Mouse (Mus musculus) adrenal gland, postnatal 4 days (tissue): Measurements from ENCODE around the gene Kcnq4. TPM values are rescaled to one million over a fixed set of nuclear protein-coding genes. Genes with fewer than 3 reads are reported as not detected.

ENCODE experiments used
- DNase-seq, 2 experiments: peaks; one replicate each; pipeline ENCODE4 v3.0.0; 2021 to 2022; ENCODE audit warnings: low spot score in 2 of 2, mixed read lengths in 2 of 2
- total RNA-seq, 2 experiments: library from RNA; stranded (reverse); gene quantifications; 2 replicates each; pipeline ENCODE4 v1.2.3; 2021

Gene Kcnq4
- total RNA-seq, 2 experiments from 2014 or later, result 5.6 to 6.5 TPM

DNA sequence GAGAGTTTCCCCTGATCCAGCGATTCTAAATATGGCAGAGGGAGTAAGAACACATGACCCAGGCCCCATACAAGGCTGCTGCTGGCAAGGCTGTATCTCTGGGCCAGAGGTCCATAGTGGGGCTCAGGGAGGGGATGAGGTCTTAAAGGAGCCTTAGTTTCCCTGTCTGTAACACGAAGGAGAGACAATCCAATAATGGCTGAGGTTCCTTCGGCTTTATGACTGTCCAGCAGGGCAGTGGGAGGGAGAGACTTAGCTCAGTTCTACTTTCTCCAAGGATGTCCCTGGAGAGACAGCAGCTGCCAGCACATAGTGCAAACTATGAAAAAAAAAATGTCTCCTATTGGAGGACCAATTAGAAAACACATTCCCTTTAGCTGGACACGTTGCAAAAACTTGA, 22.2 kb downstream of the Kcnq4 start:
- no peak for DNase-seq

DNA sequence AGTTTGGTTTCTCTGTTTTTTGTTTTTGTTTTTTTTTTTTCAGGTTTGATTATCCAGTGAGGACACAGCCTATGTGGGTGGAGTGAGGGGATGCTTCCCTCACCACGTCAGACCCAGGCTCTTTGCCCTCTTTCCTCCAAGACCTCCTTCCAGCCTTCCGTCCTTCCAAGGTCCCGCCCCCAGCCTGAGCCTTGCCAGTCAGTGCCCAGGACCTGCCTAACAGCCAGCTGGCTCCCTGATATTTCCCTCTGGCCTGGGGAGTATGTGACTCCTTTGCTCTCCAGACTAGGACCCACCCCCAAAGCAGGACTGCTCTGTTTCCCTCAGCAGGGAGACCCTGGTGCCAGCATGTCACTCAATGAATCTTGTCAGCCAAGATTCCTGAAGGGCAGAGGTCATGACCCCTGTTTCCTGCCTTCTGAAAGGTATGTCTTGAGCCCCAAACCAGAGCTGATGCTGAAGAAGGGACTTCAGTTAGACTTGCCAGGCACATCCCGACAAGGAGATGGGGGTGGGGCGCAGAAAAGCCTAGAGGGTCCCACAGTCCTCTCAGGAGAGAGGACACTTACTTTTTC, 22.8 kb downstream of the Kcnq4 start:
- no peak for DNase-seq

DNA sequence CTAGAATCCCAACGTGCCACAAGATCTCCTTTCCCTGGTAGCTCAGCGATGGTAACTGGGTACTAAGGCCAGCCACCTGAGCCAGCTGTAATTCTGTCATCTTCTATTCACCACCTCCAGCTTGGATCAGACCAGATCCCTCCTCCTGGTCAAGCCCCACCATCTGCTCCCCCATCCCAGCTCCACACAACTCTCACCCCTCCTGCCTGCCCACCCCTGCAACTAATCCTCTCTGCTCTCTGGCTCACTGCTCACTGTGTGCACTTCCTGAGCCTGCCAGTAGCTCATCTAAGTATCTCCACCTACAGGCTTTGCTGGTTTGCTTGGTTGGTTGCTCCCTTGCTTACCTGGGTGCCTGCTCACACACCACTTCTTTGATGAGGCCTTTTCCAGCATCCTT, 26.8 kb downstream of the Kcnq4 start:
- no peak for DNase-seq

DNA sequence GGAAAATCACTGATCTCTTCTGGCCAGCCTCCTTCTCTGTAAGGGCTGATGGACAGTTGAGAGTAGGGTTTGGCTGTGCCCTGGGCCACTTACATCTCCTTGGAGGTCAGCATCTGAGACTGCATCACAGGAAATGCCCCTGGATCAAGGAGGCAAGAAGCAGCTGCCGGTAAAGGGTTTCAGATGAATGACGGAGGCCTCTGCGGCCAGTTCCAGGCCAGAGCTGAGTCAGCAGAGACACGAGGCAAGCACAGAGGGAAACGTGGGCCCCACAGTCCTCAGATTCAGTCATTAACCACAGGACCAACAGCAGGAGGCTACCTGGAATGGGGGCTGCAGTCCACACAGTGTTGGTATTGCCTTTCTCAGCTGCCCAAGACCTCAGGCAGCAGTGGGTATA, 29.3 kb downstream of the Kcnq4 start:
- no peak for DNase-seq

DNA sequence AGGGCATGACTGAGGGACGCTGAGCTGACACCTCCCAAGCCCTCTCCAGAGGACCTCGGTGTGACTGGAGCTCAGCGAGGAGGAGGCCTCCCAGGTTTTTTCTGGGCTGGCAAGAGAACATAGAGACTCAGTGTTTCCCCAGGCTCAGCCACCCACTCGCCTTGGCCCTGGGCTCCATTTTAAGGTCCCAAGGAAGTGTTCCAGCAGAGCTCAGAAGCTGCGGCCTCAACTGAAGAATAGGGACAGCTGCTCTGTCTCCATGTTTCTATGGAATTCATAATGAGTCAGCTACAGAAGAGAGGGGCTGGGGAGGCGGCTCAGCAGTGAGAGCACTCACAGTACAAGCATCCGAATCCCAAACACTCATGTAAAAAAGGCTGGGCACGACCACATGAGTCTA, 30.8 kb downstream of the Kcnq4 start:
- no peak for DNase-seq

DNA sequence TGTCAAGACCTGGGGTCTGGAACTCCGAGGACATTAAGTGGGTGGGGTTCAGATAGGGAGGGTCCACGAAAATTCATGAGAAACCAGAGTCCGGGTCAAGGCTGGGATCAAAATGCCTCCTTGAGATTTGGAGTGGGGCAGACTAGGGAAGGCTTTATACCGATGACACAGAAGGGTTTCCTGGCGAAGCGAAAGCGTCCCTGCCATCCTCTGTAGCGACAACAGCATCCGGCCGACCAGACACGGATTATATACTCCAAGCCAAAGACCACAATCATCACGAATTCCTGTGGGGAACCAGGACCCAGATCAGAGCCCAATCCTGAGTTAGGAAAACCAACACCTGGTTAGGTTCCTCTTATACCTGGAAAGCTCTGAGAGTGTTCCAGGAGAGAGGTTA, 31.6 kb downstream of the Kcnq4 start:
- no peak for DNase-seq

DNA sequence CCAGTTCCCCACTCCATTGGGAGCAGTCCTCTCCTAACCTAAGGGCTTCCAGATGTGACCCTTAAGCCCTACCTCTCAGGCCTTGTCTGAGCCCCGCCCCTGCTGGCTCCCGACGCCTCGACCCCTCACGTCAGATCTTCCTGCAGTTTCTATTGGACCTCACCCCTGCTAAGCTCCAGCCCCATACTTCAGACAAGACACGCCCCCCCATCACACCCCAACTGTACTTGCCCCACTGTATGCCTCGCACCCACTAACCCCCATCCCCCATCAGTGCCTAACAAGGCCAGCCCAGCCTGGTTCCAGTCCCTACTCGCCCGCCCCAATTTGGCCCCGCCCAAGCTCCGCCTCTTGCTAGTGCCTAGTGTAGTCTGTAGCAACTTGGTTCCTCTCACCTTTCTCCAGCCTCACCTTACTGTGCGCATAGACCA, 32.3 kb downstream of the Kcnq4 start:
- DNase-seq, result peak in 1 of 2 experiments; percentile 21

DNA sequence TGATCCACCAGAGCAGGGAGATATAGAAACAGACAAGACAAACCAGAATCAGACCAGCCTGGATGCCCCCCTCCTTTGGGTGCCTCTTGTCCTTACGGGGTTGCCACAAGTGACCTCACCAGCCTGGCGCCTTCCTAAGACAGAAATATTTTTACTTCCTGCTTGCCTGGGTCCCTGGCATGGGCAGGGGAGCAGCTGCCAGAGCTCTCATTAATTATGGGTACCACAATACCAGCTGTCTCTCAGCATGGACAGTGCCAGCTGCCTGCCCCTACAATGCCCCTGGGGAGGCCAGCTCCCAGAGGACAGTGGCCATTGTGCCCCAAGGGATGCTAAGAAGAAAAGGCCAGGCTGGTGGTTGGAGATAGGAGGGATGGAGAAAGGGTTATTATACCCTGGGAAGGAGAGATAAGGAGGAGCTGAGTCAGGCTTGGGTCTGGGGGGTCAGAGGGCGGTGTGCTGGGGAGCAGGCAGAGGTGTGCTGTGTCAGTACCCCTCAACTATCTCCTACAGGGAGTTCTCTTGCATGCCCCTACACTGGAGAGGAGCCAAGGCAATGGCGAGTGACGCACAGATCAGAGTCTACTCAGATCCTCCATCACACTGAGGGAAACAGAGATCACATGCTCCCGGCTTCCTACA, 34.4 kb downstream of the Kcnq4 start:
- no peak for DNase-seq

DNA sequence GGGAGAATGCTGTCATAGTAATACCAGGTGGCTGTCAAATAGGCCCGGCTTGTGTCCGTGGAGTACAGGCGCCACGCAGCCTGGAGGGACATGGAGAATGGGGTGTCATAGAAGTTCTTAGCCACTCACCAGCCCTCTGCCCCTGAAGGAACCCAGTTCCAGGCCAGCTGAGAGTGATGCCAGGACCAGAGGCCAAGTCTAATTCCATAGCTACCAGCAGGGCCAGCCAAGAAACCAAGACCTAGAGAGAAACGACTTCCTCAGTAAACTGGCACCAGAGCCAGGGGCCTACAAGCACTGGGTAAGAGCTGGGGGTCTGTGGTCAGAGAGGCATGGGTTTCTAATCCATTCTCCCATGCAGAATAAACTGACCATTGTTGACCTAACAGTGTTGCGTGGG, 35.4 kb downstream of the Kcnq4 start:
- DNase-seq, result no peak

DNA sequence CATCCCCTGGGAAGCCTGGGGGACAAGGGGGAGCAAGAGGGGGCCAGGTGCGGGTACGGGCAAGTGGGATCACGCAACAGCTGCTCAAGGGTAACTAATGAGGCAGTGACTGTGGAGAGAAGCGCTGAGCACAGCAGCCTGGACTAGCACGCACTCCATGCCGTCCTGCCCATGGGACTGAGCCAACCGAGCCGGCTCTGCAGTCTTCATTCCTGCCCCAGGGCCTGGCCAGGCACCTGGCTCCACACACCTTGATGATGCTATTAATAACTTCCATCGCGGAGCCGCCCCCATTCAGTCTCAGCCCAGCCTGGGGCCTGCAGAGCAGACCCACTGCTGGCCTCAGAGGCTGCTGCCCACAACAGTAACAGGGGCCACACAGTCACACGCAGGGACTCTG, 36.2 kb downstream of the Kcnq4 start:
- no peak for DNase-seq

DNA sequence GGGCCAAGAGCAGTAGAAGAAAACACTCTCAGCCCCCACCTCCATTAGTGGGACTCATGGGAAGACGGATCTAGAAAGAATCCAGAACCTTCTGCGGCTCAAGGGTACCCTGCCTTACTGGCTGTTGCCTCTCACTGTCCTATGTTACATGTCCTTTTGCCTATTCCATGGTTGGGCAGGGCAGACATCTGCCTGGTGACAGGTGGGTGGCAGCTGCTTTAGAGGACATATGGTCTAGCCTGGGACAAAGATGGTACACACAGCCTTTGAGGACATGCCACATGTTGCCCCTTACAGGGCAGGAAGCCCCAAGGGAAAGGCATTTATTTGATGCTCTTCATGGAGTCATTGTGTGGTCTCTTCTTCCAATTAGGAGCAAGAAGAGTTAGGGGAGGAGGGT, 45.9 kb downstream of the Kcnq4 start:
- no peak for DNase-seq

DNA sequence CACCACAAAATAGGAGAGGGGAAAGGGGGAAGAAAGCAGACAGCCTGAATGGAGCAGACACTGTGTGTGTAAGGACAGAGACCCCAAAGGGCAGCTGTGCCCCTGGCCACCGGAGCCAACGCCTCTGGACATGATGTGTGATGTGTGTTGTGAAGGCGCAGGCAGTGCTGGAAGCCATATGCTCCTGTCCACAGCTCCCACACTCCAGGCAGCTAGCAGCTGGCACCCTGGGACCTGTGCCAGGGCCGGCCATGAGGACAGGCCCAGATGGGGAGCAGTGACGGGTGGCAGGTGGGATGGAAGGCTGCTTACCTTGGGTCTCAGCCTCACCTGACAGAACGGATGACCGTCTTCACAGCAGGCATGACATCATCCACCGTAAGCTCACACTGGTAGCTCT, 46.4 kb downstream of the Kcnq4 start:
- no peak for DNase-seq

DNA sequence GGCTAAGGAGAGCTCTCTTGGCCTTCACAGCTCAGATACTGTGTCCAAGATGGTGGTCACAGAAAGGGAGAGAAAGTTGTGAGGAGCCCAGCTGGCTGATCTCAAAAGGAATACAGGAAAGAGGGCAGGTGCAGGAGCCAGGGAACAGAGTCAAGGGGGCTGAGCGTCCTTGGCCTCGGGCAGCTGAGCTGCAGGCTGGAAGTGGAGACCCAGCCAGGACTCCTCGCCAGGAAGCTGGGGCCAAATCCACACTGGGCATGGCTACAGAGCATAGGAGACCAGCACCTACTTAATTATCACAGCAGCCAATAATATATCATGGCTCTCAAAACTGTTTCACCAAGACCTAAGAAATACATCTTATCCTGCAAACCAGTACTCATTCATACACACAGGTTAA, 47.2 kb downstream of the Kcnq4 start:
- no peak for DNase-seq

DNA sequence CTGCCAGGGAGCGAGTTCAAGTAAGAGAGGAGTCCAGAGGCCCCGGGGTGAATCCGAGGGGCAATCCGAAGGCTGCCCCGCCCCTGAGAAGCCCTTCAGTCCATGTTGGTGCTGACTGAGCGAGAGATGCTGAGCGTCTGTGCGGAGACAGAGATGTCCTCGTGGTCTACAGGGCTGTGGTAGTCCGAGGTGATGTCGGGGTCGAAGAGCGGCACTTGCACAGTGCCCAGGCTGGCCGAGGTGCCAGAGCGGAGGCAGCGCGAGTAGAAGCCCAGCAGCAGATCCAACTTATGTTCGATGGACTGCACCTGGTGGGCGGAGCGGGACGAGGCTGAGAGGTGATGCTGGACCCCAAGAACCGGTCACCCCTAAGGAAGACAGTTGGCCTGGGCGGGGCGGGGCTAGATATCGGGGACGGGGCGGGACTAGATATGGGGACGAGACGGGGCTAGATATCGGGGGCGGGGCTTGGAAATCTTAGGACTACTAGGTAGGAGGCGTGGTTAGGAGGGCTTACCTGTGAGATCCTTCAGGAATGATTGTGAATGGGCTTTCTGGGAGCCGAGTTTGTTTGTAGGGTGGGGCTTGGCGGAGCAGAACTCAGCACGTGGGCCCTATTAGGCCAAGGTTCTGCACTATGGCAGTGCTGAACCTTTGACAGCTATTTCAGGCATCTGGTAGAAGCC, 50.5 kb downstream of the Kcnq4 start:
- no peak for DNase-seq

DNA sequence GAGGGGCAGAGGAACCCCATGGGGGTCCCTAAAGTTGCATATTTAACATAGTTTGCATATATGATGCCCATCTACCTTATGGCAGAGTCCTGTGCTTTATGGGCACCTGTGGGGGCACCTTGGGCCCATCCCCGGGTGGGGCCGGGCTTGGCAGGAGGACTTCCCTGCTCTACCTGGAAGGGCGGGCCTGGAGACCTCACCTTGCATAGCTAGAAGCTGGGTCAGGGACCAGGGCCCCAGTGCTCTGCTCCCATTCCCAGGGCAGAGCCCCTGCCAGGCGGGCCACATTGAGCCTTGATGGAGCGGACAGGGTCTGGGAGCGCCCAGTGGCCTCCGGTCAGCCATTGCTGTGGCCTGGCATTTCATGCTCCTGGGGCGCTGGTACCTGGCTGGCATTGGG, 51.1 kb downstream of the Kcnq4 start:
- no peak for DNase-seq

DNA sequence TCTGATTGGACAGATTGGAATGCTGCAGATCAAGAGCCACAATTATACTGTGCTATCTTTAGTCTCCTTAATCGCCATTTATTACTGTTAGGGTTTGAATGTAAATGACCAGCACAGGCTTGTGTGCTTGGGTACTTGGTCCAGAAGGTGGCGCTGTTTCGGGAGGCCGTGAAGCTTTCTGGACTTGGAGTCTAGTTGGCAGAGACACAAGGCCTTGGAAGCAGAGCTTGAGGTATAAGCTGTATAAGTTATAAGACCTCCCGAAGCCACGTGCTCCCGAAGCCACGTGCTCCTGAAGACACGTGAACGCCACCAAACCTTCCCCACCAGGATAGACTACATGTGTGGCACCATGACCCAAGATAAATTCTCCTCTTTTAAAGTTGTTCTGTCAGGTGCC, 55.7 kb downstream of the Kcnq4 start:
- DNase-seq, result peak; percentile 37 to 42

DNA sequence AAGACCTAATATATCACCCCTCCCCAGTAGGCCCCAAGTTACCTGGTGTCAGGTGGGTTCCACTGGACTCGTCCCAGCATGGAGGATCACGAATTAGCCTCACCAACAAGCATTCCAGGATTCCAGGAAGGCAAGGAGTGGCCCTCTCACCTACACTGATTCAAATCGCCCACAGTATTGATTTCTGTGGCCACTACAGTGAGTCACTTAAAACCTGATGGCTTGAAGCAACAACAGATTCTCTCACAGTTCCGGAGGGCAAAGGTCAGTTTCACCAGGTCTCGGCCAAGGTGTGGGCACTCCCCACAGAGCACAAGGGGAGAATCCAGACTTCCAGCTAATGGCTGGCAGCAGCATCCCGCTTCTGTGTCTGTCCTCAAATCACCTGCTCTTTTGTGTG, 59.1 kb downstream of the Kcnq4 start:
- no peak for DNase-seq

DNA sequence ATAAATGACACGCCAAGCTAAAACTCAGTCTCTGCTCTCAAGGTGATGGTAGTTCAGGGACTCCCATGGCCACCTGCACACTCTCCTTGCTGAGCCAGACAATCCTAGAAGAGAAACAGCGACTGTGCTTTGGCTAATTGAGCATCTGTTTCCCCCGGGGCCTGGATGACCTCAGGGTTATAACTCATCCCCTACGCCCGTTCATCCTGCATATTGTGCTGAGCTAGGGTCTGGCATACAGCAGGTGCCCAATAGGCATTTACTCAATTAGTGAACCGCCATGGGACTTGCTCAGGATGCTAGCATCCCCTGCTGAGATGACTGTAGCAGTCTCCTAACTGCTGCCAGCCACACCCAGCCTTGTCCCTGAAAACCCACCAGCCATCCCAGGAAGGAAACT, 61.1 kb downstream of the Kcnq4 start:
- no peak for DNase-seq

DNA sequence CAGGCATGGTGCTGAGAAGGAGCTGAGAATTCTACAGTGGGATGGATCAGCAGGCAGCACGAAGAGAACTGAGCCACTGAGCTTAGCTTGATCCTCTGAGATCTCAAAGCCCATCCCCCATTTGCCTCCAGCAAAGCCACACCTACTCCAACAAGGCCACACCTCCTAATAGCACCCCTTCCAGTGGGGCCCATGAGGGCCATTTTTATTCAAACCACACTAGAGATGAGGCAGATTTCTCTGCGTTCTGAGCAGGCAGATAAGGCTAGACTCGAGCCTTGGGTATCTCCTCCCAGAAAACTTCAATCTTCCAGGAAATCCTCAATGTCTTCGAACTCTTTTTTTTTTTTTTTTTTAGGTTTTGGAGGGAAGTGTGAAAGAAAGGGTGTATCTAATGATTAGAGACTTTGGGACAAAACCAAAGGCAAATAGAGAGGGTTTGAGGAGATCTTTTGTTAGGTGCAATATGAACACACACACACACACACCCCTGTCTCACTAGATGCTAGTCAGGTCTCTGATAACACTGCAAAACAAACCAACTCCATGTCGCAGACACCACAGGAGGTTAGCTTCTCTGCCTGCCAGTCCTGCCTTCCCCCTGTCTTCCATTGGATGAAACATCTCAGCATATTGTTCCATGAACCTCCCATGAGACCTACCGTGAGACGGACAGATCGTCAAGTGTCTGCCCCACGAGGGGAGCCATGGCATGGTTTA, 65.0 kb downstream of the Kcnq4 start:
- DNase-seq, result no peak

DNA sequence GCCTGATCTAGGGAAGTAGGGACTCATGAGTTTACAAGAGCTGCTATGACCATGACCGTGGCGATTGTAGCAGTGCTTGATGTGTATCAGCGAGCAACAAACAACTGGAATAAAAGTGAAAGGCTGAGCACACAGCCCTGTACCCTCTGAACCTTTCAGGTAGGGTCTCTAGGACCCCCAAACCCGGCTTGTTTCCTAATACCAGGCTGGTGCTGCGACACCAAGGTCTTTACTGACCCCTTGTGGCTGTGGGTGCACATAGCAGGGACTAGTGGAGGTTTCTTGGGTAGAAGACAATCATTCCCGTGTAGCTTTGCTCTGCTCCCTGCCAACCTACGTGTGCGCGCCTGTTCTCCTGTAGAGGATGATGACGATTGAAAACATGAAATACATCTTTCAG, 66.2 kb downstream of the Kcnq4 start:
- DNase-seq, result no peak

DNA sequence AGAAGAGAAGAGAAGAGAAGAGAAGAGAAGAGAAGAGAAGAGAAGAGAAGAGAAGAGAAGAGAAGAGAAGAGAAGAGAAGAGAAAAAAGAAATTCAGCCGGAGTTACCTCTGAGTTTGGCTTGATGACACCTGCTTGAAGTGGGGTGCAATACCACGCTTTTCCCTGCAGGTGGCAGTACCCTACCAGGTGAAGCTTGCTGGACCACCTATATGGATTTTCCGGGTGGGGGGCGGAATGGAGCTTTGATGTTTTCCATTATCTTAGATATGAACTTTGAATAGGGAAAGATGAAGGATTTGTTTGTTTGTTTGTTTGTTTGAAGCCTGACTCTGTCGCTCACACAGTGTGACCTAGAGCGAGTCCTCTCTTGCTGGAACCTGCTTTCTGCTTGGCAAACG, 67.5 kb downstream of the Kcnq4 start:
- no peak for DNase-seq

DNA sequence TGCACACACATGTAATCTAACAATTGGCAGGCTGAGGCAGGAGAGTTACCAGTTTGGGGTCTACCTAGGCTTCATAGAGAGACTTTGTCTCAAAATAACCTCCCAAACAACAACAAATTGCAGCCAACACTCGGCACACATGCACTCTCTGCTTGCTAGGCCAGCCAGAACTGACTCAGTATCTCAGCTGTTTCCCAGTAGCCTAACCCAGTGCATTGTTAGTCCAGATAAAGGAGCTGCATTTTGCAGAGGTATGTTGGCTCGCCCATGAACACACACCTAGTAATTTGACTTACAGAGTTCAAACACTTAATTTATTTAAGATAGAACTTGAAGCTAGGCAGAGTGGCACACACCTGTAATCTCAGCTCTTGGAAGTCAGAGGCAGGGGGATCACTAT, 72.8 kb downstream of the Kcnq4 start:
- no peak for DNase-seq
